Mouse (Mus musculus): ENCODE measurements at regions not wholly inside any gene's neighbourhood (a gene's known extent, or its start where the extent isn't known, plus 50 kb on each side); places are given as distances from the start of the nearest gene placed in this dataset.

DNA sequence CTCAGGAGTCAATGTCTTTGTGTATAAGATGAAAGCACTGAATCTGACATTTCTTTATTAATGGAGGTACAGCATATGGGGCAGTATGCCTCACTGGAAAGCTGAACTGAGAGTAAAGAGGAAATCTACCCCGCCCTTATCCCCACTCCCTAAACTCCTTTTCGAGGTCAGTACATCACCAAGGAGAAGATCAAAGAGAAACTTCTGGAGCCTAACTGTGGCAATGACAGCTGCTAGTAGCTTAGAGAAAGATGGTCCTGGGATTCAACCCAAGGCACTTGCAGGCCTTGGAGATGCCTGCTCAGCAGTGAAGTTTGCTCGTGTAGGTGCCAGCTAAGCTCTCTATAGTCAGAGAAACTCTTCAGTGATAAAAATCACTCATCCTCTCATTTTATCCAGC lies 75.8 kb upstream of the Sesn3 start:
- H3K27me3 ChIP-seq (ENCODE audit: control insufficient read depth, insufficient read depth, low read length): no peaks in the 10 kb centered on the region
- H3K9ac ChIP-seq (replicated peaks; ENCODE audit: low read length): no peak overlapping the region
- DNase-seq: no peak
- no peak for ATAC-seq (ENCODE audit: low FRiP score, low TSS enrichment)
- no peaks in the 10 kb centered on the region for H3K36me3 ChIP-seq (ENCODE audit: control insufficient read depth, insufficient read depth, low read length)
- no peaks in the 10 kb centered on the region for H3K9me3 ChIP-seq (ENCODE audit: control insufficient read depth, low read length)
- no peak overlapping the region for H3K4me3 ChIP-seq (replicated peaks; ENCODE audit: low read depth, low read length)
- no peaks in the 10 kb centered on the region for H3K4me1 ChIP-seq (ENCODE audit: control insufficient read depth, insufficient read depth, low read length)
- WGBS: 71% methylated on average over 3 of the region's 3 CpGs
- no peak overlapping the region for H3K27ac ChIP-seq (replicated peaks; ENCODE audit: low read depth, low read length)
- H3K4me2 ChIP-seq (ENCODE audit: low read length): no peak overlapping the region

- Histone ChIP-seq H3K4me3 (replicated peaks; ENCODE audit: low read depth, low read length) (no peak overlapping the region), H3K9me3 (ENCODE audit: control insufficient read depth, low read length) (no peaks in the 10 kb centered on the region), H3K9ac (replicated peaks; ENCODE audit: low read length) (no peak overlapping the region), H3K36me3 (ENCODE audit: control insufficient read depth, insufficient read depth, low read length) (no peaks in the 10 kb centered on the region), H3K4me1 (ENCODE audit: control insufficient read depth, insufficient read depth, low read length) (no peaks in the 10 kb centered on the region), H3K27ac (replicated peaks; ENCODE audit: low read depth, low read length) (no peak overlapping the region), H3K4me2 (ENCODE audit: low read length) (no peak overlapping the region), H3K27me3 (ENCODE audit: control insufficient read depth, insufficient read depth, low read length) (no peaks in the 10 kb centered on the region)
- ATAC-seq (ENCODE audit: low FRiP score, low TSS enrichment): no peak
- no peak for DNase-seq
- 71% methylated on average over 9 of the region's 9 CpGs for WGBS
Observed at GRCm38 (mm10) chr9:14199983-14200700, 74.7 kb upstream of the Sesn3 start.

GRCm38 (mm10) chr9:14200852-14201251 lies 74.0 kb upstream of the Sesn3 start:
- WGBS: 89% methylated on average over 4 of the region's 4 CpGs
- H3K4me2 ChIP-seq (ENCODE audit: low read length): no peak overlapping the region
- H3K9me3 ChIP-seq (ENCODE audit: control insufficient read depth, low read length): no peaks in the 10 kb centered on the region
- DNase-seq (no peak), ATAC-seq (ENCODE audit: low FRiP score, low TSS enrichment) (no peak)
- H3K4me3 ChIP-seq (replicated peaks; ENCODE audit: low read depth, low read length): no peak overlapping the region
- H3K9ac ChIP-seq (replicated peaks; ENCODE audit: low read length): no peak overlapping the region
- no peak overlapping the region for H3K27ac ChIP-seq (replicated peaks; ENCODE audit: low read depth, low read length)
- no peaks in the 10 kb centered on the region for H3K4me1 ChIP-seq (ENCODE audit: control insufficient read depth, insufficient read depth, low read length)
- H3K36me3 ChIP-seq (ENCODE audit: control insufficient read depth, insufficient read depth, low read length): no peaks in the 10 kb centered on the region
- H3K27me3 ChIP-seq (ENCODE audit: control insufficient read depth, insufficient read depth, low read length): no peaks in the 10 kb centered on the region

- ATAC-seq (ENCODE audit: low FRiP score, low TSS enrichment): no peak
- no peak overlapping the region for H3K4me3 ChIP-seq (replicated peaks; ENCODE audit: low read depth, low read length)
- no peak overlapping the region for H3K4me2 ChIP-seq (ENCODE audit: low read length)
- 85% methylated on average over 10 of the region's 10 CpGs for WGBS
- peak; percentile 24 for DNase-seq
- no peaks in the 10 kb centered on the region for H3K27me3 ChIP-seq (ENCODE audit: control insufficient read depth, insufficient read depth, low read length)
- no peaks in the 10 kb centered on the region for H3K4me1 ChIP-seq (ENCODE audit: control insufficient read depth, insufficient read depth, low read length)
- H3K9ac ChIP-seq (replicated peaks; ENCODE audit: low read length): no peak overlapping the region
- no peak overlapping the region for H3K27ac ChIP-seq (replicated peaks; ENCODE audit: low read depth, low read length)
- H3K9me3 ChIP-seq (ENCODE audit: control insufficient read depth, low read length): no peaks in the 10 kb centered on the region
- H3K36me3 ChIP-seq (ENCODE audit: control insufficient read depth, insufficient read depth, low read length): no peaks in the 10 kb centered on the region
Observed at GRCm38 (mm10) chr9:14202551-14203306, 72.1 kb upstream of the Sesn3 start.

GRCm38 (mm10) chr9:14203307-14203695 lies 71.6 kb upstream of the Sesn3 start:
- Histone ChIP-seq H3K4me2 (ENCODE audit: low read length) (no peak overlapping the region), H3K4me3 (replicated peaks; ENCODE audit: low read depth, low read length) (no peak overlapping the region), H3K4me1 (ENCODE audit: control insufficient read depth, insufficient read depth, low read length) (no peaks in the 10 kb centered on the region), H3K9ac (replicated peaks; ENCODE audit: low read length) (no peak overlapping the region), H3K27me3 (ENCODE audit: control insufficient read depth, insufficient read depth, low read length) (no peaks in the 10 kb centered on the region), H3K9me3 (ENCODE audit: control insufficient read depth, low read length) (no peaks in the 10 kb centered on the region), H3K36me3 (ENCODE audit: control insufficient read depth, insufficient read depth, low read length) (no peaks in the 10 kb centered on the region), H3K27ac (replicated peaks; ENCODE audit: low read depth, low read length) (no peak overlapping the region)
- DNase-seq (no peak), ATAC-seq (ENCODE audit: low FRiP score, low TSS enrichment) (no peak)
- WGBS: 77% methylated on average over 2 of the region's 2 CpGs

- DNase-seq: no peak
- ATAC-seq (ENCODE audit: low FRiP score, low TSS enrichment): no peak
- H3K9me3 ChIP-seq (ENCODE audit: control insufficient read depth, low read length): no peaks in the 10 kb centered on the region
- no peaks in the 10 kb centered on the region for H3K4me1 ChIP-seq (ENCODE audit: control insufficient read depth, insufficient read depth, low read length)
- no peaks in the 10 kb centered on the region for H3K36me3 ChIP-seq (ENCODE audit: control insufficient read depth, insufficient read depth, low read length)
- H3K27ac ChIP-seq (replicated peaks; ENCODE audit: low read depth, low read length): no peak overlapping the region
- 86% methylated on average over 11 of the region's 11 CpGs for WGBS
- no peak overlapping the region for H3K4me3 ChIP-seq (replicated peaks; ENCODE audit: low read depth, low read length)
- H3K9ac ChIP-seq (replicated peaks; ENCODE audit: low read length): no peak overlapping the region
- no peak overlapping the region for H3K4me2 ChIP-seq (ENCODE audit: low read length)
- H3K27me3 ChIP-seq (ENCODE audit: control insufficient read depth, insufficient read depth, low read length): no peaks in the 10 kb centered on the region
Observed at GRCm38 (mm10) chr9:14203768-14204416, 71.0 kb upstream of the Sesn3 start.

DNA sequence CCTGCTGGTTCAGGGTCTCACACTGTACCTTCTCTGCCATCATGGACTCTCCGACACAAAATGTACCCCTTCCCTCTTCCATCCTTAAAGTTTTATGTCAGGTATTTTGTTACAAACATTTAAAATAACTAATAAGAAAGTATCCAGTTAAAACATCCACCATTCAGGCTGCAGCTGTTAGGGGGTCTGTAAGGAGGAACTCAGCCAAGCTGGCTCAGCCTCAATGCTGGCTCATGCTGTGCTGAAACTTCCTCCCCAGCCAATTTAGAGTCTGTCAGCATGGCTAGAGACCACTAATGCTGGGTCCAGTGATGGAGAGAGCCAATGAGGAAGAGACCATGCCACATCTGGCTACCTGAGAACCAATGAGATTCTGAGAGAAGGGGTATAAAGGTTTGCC lies 70.0 kb upstream of the Sesn3 start:
- Histone ChIP-seq H3K36me3 (ENCODE audit: control insufficient read depth, insufficient read depth, low read length) (no peaks in the 10 kb centered on the region), H3K27ac (replicated peaks; ENCODE audit: low read depth, low read length) (no peak overlapping the region), H3K4me1 (ENCODE audit: control insufficient read depth, insufficient read depth, low read length) (no peaks in the 10 kb centered on the region), H3K9me3 (ENCODE audit: control insufficient read depth, low read length) (no peaks in the 10 kb centered on the region), H3K4me2 (ENCODE audit: low read length) (no peak overlapping the region), H3K27me3 (ENCODE audit: control insufficient read depth, insufficient read depth, low read length) (no peaks in the 10 kb centered on the region), H3K9ac (replicated peaks; ENCODE audit: low read length) (no peak overlapping the region), H3K4me3 (replicated peaks; ENCODE audit: low read depth, low read length) (no peak overlapping the region)
- ATAC-seq (ENCODE audit: low FRiP score, low TSS enrichment): no peak
- no peak for DNase-seq
- 88% methylated on average over 1 of the region's 1 CpGs for WGBS

DNA sequence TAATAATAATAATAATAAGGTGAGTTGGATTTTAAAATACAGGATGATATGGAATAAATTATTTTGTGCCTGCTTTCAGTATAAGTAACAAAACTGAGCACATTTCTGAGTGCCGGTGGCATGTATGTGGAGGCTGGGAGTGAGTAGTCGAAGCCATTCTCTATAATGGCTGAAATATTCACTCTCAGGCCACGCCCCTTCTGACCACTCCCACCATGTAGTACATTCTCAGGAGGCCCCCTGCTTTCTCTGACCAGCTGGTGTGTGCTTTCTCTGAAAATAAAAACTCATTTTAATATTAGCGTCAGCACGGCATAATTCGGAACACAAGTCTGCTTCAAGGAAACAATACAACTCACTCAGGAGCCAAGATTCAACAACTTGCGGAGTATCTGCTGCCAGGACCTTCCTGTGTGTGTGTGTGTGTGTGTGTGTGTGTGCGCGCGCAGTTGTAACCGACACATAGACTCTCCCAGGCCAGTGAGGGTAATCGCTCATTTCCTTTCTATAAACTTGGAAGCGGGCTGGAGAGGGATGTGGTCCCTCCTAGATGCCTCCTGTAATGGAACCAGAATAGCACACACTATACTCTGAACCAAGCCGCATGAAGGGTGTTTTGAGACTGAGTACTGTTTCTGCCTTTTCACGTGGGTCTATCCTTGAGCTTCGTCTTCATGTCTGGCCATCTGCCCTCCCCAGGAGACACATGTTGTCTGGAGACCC lies 67.9 kb upstream of the Sesn3 start:
- 86% methylated on average over 16 of the region's 16 CpGs for WGBS
- no peak for ATAC-seq (ENCODE audit: low FRiP score, low TSS enrichment)

More for the DNA sequence above, 67.9 kb upstream of the Sesn3 start:
- DNase-seq: no peak
- no peak overlapping the region for H3K27ac ChIP-seq (replicated peaks; ENCODE audit: low read depth, low read length)
- H3K4me1 ChIP-seq (ENCODE audit: control insufficient read depth, insufficient read depth, low read length): no peaks in the 10 kb centered on the region
- no peak overlapping the region for H3K4me3 ChIP-seq (replicated peaks; ENCODE audit: low read depth, low read length)
- no peak overlapping the region for H3K4me2 ChIP-seq (ENCODE audit: low read length)
- no peaks in the 10 kb centered on the region for H3K9me3 ChIP-seq (ENCODE audit: control insufficient read depth, low read length)
- H3K27me3 ChIP-seq (ENCODE audit: control insufficient read depth, insufficient read depth, low read length): no peaks in the 10 kb centered on the region
- no peak overlapping the region for H3K9ac ChIP-seq (replicated peaks; ENCODE audit: low read length)
- no peaks in the 10 kb centered on the region for H3K36me3 ChIP-seq (ENCODE audit: control insufficient read depth, insufficient read depth, low read length)
